Mouse (Mus musculus) 3T3-L1 (cell line): ENCODE measurements at regions not wholly inside any gene's neighbourhood (a gene's known extent, or its start where the extent isn't known, plus 50 kb on each side); places are given as distances from the start of the nearest gene placed in this dataset.

ENCODE experiments used
- DNase-seq: peaks from one replicate; pipeline ENCODE4 v3.0.0-alpha.2; 2015; ENCODE audit warnings: low read depth, low spot score

DNA sequence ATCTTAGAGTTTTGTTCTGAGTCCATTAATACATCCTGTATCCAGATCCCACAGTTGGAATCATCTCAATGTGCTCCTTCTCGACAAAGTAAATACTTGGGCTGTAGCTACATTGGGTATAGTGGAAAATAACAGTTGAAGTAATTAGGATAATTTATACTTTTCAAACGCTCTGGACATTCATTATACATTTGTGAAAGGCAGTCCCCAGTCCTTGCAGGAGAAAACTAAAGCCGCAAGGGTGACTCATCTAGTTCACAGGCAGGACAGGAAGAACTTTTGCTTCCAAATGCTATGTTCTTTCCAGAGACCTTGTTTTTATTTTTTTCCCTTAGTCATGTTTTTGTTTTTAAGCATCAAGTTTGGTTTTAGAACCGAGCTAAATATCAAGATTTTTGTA, 218.8 kb downstream of the Gpr37 start:
- no peak for DNase-seq

GRCm38 (mm10) chr6:25463011-25463410, 227.5 kb downstream of the Gpr37 start:
- DNase-seq, result no peak

DNA sequence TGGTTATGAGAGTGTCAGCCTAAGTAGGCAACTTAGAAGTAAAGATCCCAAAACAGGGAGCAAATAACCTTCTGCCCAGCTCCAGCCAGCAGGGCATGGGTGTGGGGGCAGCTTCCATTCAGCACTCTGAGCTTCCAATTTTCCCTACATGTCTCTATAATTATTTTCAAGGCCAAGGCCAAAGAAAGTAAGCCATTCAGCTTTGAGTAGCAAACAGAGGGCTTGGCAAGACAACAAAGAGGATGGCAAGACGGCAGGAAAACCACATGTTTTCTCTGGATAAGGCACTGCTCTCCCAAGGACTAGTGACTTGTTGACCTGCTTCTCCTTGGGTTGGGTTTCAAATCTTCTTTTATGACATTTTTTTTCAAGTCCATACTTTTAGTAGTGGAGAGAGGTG, 240.1 kb downstream of the Gpr37 start:
- DNase-seq, result no peak

- DNase-seq, result peak; percentile 9
Observed at GRCm38 (mm10) chr6:25449968-25450367, 240.6 kb downstream of the Gpr37 start.

DNA sequence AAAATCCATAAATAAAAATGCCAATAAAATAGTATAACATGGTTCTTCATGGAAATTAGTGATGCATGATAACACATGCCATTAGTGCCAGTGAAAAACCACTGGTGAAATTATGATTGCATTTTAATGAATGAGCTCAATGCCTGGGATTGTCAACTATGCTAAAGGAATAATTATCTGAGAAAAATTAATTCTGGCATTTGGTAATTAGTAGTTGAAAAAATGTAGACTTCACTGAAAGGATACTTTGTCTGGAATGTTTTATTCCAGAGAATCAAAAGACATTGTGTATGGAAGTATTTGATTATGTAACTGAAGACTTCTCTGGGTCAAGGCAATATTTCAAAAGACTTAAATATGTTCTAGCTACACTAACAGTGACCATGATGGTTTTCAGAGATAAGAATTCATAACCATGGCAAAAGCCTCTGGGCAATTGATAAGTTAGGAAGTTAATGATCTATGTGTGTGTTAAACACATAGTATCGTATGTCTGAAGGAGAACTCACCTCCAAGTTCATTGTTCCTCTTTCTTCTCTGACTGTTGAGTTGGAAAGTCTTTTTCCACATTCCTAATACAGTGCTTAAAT, 245.1 kb downstream of the Gpr37 start:
- DNase-seq, result no peak

- no peak for DNase-seq
Observed at GRCm38 (mm10) chr6:25444092-25444491, 246.4 kb downstream of the Gpr37 start.

DNA sequence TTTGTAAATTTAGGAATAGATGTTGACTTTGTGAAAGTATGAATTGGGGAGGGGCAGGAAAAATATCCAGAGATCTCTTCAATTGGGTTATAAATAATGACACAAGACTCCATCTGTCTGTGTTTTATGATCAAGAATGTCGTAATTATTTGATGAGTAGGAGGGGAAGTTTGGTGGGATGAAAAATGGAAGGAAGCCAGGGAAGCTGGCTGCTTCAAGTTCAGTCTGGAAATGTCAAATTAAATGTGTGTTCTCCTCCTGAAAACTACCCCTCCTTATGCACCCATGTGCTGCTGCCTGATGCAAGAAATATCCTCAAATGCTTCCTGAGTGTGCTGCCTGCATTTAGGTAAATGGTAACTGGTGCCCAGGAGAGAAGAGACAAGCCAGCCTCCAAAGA, 246.8 kb downstream of the Gpr37 start:
- no peak for DNase-seq

GRCm38 (mm10) chr6:25442096-25442495, 248.4 kb downstream of the Gpr37 start:
- no peak for DNase-seq

DNA sequence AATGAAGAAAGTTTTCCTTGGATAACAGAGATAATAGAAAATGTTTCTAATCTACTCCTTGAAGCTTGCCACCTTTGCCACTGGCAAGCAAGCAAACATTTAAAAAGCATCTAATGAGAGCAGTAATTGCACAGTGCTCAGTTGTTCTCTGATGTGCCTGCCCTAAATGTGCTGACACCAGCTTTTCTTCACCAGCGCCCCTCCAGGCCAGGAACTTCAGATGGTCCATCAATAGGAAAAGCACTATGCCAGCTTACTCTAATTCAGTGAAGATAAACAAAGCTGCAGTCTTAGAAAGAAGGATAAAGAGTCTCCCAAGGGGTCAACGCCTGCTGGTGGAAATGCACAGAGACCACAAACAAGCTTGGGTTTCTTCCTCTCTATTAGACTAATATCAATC, 252.7 kb downstream of the Gpr37 start:
- no peak for DNase-seq

DNA sequence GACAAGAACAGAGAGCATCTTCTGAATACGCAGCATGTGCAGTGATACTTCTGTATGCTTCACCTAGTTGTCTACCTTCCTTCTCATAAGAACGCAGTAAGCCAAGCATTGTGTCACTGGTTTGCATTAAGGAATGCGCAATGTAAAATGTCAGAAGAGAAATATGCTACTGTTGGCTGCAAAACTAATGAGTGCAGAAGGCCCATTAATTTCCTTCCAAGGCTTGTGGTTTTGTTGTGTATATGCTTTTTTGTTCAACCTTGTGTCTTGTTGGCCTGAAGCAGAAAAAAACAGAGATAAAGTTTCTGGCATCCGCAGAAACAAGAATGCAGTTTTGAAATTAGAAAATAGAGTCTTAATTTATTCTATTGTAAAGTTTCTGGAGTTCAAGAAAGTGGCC, 261.5 kb downstream of the Gpr37 start:
- DNase-seq, result no peak

DNA sequence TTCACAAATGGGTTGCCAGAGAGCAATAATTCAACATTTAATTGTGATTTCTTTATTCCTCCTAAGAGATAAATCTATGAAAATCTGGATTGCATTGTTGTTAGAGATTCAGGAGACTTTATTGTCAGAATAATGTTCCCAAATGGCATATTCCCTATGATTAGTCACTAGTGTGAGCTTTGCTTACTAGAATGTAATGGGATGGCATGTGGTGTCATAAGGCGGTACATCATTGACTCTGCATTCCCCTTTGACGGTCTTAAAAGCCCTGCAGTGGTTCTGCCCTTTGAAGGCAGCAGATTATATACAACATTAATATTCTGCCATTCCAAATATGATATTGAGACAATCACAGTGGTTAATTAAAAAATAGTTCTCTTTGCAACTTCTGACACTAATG, 271.7 kb downstream of the Gpr37 start:
- DNase-seq, result no peak

DNA sequence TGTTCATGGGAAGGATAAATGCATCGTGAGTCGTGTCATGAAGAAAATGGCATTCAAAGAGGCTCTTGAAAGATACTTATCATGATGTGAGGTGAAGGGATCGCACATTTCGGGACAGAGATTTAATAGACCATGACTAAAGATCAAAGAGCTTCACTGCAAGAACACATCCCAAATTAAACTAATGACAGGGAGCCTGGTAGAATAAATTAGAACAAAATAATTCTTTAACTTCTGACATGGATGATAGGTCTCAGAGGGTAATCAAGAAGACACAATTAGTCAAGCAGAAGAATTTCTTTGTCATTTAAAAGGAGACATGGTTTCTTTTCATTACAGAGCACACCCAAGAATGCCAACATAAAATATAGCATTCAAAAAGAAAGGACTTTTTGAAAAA, 300.7 kb downstream of the Gpr37 start:
- no peak for DNase-seq
